Mouse (Mus musculus) CD4-positive, CD25-positive, alpha-beta regulatory T cell, adult 2 months (primary cell): Measurements from ENCODE around the gene Myh14.

Source experiments
- DNase-seq: peaks from one replicate; pipeline ENCODE4 v3.0.0-alpha.2; 2012; ENCODE audit warnings: low read depth, low spot score

Myh14 gene

DNA sequence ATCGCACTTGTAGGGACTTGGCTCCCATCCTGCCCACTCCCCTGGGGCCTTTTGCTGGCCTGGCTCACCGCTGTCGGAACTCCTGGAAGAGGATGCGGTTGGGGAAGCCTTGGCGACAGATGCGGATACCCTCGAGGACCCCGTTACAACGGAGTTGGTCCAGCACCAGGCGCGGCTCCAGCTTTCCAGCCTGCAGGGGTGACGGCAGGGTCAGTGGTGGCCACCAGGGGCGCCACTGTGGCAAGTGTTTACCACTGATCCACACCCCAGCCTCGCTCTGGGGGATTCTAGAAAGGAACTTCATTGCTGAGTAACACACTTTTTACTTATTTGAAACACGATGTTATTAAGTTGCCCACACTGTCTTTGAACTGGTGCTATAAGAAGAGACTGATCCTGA is 37.2 kb downstream of the Myh14 start:
- peak; percentile 24 for DNase-seq

DNA sequence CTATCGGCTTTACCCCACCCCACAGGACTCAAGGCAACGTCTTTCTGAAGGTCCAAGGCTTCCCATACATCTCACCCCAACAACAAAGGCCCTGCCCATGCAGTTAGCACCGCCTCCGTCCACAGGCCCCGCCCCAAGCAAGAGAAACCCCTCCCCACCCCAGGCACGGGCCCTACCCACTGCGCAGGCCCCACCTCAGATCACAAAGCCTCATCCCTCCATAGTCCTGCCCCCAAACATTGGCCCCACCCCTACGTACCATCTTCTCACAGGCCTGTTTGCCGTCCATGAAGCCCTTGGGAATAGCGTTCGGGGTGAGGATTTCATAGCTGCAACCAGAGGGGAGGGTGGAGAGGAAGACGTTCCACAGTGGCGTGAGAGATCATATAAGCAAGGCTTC is 38.0 kb downstream of the Myh14 start:
- no peak for DNase-seq

DNA sequence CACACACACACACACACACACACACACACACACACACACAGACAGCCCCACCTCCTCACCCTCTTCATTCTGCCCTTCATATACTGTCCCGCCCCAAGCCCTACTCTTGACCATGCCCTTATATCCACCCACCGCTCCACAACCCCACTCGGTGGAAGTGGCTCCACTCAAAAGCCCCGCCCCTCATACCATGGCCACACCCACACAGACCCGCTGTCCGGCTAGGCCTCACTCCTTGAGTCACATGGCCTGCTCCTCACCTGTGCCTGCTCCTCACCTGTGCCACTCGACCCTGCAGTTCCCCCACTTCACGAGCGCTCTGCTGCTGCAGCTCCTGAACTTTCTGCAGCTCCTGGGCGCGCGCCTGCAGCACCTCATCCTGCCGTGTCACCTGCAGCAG is 40.2 kb downstream of the Myh14 start:
- no peak for DNase-seq

DNA sequence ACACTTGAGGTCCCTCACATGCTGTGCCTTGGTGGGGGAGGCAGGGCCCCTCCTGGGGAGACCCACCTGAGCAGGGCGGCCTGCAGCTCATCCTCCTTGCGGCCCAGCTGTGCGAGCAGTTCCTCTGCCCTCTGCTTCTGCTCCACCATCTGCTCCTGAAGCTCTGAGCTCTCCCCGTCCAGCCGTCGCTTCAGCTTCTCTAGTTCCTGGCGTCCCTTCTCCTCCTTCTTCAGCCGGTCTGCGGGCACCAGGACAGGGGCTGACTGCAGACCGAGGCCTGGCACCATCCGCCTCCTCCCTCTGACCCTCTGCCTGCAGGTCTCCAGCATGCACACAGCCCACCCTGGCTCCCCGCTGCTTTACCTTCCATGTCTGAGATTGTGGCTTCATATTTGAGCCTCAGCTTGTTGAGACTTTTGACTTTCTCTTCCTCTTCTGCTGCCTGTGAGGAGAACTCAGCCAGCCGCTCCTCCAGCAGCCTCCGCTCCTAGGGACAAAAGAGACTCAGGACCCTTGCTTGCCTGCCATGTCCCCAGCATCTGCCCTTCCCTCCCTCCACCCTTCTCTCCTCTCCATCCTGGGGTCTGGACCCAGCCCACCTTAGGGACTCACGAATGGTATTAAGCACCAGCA is 42.1 kb downstream of the Myh14 start:
- no peak for DNase-seq

DNA sequence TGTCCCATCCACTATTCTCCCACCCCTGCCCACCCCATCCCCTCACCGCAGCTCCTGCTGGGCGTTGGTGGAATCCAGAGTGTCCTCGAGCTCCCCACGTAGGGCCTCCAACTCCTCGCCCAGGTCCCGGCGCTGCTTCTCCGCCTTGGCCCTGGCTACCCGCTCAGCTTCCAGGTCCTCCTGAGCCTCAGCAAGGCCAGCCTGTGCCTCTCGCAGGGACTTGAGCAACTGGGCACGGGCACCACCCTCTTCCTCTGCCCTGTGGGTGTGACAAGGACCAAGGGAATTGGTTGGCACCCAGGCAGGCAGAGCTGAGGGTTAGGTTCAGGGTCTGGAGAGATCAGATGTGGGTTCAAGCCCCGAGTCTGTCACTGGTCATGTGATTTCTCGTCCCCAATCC is 43.7 kb downstream of the Myh14 start:
- no peak for DNase-seq

DNA sequence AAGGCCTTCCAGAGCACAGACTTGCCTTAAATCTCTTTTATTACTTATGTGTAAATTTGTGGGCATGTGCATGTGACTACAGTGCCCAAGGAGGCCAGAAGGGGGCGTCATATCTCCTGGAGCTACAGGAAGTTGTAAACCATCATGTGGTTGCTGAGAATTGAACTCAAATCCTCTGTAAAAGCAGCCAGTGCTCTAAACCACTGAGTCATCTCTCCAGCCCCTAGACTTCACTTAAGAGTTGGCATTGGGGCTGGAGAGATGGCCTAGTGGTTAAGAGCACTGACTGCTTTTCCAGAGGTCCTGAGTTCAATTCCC is 44.6 kb downstream of the Myh14 start:
- DNase-seq = no peak

DNA sequence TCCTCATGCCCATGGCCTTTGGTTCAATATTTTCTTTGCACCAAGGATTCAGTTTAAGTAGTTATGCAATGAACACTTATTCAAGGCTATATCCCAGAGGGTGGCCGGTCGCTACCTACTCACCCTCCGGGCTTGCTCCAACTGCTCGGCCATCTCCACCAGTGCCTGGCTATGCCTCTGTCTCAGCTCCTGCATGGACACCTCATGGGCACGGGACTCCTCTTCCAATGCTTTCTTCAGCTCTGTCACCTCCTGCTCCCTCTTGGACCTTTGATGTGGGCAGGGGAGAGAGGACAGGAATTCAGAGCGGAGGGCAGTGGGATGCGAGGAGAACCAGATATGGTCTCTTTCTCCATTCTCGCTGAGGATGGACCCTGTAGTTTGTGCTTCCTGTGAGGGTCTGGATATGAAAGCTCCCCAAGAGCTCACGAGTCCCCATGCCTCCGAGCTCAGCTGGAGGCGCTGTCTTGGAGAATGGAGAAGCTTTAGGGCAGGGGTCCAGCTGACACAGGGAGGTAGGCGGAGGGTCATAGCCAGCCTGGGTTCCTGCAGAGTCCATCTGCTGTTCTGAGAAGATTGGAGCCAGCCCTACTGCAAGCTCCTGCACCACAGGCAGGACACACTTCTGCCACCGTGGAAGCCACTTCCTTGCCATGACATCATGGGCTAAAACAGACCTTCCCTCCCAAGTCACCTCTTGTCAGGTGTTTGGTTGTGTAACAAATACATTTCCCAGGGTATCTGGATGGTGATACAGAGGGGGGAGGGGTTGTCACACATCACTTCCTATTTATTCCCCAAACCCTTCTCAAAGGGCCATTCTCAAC is 45.2 kb downstream of the Myh14 start:
- no peak for DNase-seq

DNA sequence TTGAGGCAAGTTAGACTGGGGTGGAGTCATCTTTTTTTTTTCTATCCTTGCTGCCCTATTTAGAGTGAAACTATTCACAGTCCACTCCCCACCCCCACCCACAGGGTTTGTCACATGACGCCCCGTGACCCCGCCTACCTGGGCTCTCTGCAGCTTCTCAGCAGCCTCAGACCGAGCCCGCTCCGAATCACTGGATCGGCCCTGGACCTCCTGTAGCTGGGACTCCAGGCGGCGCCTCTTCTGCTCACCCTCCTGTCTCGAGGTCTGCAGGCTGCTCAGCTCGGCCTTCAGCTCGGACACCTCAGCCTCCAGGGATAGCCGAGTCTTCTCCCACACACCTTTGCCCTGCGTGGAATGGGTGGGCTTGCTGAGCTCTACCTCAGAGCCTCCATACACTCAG is 45.8 kb downstream of the Myh14 start:
- no peak for DNase-seq

DNA sequence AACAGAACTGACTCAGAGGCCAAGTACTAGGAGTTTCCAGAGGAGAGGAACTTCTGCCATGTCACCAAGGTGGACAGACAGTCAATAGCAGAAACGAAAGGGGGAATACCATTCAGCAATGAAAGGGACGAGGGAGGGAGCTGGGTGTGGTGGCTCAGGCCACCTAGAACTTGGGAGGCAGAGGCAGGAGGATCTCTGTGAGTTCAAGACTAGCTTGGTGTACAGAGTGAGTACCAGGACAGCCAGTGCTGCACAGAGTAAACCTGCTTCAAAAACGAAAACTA is 46.2 kb downstream of the Myh14 start:
- DNase-seq = no peak

DNA sequence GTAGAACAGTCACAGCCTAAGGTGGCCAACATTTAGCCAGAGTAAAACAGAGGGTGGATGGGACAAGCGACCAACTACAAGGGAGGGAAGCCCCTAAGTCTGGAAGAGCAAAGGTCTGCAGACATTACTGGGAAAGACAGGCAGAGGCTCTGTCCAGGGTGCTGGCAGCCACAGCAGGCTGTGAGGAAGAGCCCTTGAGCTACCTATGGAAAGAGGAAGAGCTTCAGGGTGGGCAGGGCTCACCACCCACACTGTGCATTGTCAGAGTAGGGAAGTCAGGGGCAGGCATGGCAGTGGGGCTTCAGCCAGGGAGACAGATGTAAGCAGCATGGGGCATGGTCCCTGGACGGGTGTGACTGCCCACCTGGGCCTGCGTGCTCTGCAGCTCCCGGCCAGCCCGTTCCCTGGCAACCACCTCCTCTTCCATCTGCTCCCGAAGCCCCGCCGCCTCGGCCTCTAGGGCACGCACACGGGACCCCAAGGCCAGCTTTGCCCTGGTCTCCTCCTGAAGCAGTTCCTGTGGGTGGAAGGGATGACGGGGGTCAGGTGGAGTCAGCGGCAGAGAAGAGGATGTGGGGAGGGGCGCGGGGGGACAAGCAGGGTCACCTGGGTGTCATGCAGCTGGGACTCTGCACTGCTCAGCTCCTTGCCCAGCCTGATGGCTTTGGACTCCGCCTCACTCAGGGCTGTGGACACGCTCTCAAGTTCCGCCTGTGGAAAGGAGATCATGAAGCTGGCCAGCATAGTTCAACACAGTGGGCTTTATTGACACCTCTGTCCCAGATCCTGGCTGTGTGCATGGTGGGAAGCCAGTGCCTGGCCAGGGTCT is 46.7 kb downstream of the Myh14 start:
- DNase-seq = no peak

DNA sequence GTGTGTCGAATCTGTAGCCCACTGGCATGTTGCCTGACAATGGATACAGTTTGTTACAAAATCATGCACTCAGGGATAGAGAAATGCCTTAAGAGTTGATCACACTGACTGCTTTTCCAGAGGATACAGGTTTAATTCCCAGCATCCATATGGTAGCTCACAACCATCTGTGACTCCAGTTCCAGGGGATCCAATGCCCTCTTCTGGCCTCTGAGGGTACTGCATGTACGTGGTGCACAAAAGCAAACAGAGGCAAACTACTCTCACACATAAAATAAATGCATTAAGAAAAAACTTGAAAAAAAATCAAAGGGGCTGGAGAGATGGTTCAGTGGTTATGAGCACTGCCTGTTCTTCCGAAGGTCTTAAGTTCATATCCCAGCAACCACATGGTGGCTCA is 53.6 kb downstream of the Myh14 start:
- DNase-seq = no peak

DNA sequence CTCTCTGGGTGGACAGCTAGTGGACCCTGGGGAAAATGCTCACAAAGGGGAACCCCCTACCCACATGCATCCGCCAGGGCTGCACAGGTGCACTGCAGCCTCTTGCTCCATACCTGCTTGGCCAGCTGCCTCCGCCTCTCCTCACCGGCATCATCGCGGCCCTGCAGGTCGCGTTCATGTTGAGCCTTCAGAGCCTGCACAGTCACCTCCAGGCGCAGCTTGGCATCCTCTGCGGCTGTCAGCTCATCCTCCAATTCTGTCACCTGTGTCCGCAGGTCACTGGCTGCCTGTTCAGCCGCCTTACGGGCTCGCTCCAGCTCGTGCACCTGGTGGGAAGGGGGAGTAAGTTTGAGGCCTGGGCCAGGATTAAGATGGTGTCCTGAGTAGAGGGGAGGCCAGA is 54.7 kb downstream of the Myh14 start:
- no peak for DNase-seq

DNA sequence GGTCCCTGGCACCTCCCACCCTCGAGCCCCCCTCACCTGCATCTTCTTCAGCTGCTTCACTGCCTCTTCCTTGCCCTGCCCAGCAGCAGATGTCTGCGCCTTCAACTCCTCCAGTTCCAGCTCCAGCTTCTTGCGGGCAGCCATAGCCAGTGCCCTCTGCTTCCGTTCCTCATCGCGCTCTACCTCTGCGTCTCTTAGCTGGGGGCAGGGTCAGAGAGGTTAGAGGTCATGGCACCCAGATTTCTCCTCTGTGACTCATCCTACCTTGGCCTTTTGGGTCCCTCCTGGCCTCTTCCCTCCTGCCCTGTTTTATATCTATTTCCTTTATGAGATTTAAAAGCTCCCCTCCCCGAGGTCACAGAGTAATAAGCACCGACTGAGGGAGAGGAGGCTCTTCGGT is 55.3 kb downstream of the Myh14 start:
- no peak for DNase-seq

DNA sequence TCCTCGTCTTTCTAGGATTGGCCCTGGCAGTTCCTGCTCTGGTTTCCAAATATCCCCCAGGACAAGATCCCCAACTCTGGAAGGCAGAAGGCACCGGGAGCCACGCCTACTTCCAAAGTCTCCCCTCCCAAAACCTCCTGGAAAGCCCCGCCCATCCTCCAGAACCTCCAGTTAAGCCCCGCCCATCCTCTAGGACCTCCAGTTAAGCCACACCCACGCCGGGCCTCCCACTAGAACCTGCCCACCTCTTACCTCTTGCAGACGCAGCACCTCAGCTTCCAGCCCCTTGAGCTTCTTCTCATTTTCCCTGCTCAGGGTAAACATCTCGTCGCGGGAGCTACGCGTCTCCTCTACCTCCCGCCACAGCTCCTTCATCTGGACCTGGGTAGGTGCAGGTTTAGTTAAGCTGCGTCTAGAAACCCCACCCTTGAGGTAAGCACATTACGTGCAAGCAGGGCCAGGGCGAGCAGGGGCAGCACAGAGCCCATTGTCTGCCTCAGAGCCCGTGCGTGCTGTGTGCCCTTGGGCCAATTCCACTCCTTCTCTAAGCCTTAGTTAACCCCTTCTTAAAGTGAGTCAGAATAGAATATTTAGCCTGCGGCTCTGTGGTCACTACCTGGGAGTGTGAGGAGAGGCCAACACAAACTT is 56.5 kb downstream of the Myh14 start:
- no peak for DNase-seq

DNA sequence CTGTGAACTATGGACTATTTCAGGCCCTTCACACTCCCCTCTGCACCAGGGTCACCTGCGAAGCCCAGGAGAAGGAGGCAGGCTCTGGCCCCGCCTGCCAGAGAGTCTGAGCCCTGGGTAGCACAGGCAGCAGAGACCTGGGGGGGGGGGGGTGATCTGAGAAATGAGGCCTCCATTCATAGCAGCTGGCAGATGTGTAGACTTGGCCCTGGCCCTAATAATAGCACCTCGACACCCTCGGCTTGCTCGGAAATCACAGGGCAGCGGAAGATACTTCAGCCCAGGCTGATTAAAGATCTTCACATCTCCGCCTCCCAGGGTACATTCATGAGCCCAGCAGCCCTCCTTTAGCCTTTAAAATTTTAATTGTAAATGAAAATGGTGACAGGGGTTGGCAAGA is 58.5 kb downstream of the Myh14 start:
- DNase-seq = no peak

DNA sequence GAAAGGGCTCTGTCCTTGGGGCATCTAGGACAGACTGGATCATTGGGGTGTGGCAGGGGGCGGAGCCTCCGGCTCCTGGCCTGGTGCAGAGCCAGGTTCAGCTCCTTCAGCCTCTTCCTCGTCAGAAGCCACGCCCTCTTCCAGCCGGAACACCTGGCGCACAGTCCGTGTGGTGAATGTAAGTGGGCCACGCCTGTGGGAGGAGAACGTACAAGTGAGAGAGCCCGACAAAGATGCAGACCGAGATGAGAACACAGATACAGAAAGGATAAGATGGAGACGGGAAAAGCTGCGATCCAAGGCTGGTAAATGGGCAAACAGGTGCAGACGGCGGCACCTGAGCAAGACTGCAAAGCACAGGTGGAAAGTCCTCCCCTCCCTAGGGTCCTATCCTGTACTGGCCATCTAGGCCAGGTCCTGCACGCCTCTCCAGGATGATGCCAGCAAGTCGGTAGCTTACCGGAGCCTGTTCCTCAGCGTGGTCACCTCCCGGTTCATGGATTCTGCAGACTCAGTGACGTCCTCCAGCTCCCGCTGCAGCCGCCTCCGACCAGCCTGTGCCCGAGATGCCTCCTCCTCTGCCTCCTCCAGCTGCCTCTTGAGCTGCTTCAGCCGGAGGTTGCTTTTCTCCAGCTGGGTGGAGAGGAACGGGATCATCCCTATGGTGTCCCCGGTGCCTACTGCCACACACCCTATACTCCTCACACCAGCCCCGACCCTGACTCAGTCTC is 64.3 kb downstream of the Myh14 start:
- DNase-seq = no peak

DNA sequence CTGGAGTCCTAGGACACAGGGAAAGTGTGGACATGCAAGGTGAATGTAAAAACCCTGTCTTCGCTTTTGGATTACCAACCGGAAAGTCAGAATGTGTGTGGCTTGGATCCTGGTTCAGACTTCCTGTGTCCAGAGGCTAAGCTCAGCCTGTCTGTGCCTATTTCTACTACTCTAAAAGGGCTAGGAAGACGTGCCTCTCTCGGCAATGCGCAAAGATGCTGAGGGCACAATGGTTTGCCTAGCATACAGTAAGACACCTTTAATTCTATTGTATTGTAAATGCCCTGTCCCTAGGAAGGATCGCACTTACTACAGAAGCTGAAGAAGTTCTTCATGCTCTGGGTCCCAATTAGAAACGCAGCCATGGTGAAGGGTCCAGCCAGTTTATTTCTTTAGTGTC is 65.2 kb downstream of the Myh14 start:
- DNase-seq = no peak

DNA sequence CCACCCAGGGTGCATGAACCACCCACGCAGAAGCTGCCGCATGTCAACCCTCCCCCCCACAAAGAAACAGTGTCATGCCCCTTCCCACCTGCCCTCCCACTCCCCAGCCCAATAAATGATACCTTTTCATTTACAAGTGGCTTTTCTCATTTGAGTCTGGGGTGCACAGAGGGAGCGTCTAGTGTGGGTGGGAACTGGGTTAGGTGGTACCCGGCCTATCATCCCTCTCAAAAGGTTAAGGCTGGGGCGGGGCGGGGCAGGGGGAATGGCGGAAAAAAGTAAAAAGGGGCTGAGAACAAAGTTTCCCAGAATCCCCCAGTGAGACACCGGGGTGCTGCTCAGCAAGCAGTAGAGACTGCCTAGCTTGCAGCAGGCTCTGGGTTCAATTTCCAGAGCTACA is 66.0 kb downstream of the Myh14 start:
- no peak for DNase-seq

DNA sequence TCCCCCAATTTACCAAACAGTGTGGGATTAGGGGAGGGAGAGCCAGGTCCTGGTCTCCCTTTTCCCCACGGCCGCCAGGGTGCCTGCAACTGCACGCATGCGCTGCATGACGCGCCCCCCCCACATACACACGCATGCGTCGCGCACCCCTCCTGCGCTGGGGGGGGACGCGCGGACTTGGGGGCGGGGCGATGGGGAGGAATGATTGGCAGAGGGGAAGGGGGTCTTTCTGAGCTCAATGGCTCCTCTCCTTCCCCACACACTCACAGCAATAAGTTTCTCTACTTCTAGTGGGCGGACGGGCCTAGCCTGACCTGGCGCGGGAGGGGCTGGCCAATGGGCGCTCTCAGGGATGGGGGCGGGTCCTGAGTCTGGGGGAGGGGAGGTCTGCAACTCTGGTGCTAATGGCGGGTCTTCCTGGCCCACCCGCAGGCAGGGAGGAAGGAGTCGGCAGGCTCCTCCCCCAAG is 66.5 kb downstream of the Myh14 start:
- DNase-seq = no peak

DNA sequence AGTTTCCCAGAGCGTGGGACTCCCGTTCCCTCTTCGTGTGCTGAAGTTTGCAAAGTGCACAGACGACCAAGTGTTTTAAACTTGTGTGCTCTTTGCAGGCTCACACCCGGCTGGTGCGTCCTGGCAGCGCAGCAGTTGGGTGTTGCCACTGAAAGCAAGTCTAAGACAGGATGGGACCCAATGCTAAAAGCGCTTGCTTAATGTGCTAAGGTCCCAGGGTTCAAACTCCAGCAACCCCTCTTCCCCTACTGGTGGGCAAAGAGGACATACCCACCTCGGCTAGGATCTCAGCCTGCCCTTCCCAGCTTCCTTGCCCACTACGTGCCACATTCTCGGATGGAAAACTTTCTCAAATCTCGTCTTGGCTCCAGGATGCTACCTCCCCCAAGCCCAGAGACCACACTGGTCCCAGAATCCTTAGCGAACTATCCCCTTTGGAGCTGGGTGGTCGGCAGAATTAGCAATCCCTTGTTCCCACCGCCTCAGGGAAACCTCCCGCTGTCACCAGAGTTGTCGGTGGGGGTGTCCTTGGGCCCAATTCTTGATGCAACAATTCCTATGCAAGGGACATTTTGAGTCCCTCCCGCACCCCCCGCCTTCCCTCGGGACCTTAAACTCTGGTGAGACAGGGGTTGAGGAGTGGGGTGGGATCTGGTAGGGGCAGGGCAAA is 67.3 kb downstream of the Myh14 start:
- DNase-seq = no peak

DNA sequence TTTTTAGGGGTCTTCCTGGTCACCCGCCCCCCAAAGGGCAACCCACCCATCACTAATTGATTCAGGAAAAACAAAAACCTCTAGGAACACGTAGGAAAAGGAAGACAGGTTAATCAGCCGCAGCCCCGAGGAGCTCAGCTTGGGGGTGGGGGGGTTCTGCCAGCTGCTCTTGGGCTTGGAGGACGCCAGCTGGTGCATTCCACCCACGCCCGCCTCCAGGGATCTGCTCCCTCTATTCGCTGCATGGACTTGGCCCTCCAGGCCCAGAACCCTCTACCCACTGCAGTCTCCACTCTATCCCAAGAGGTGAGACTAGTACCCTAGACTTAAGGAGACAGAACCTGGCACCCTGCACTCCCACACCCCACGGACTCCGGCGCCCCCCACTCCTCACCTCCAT is 68.2 kb downstream of the Myh14 start:
- DNase-seq = no peak
